Mouse (Mus musculus): ENCODE measurements around the gene Pym1.

DNA sequence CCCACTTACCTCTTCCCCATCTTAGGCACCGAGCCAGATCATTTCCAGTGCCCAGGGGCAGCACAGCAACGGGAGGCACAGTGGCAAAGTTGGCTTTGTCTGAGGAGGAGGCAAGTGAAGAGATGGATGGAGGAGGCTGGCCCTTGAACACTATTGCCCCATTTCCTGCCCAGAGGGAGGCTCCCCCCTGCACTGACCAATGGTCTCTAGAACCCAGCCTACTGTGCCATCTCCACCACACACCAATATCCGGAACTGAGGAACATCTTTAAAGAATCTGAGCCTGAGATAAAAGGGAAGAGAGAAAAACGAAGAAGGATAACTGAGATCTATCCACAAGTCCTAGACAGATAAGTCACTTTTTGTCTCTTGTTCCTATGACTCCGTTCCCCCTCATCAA lies 19.6 kb upstream of the Pym1 start:
- TF ChIP-seq CTCF (IDR thresholded peaks at IDR 0.05; ENCODE audit: low read depth, low read length) (no peak), POLR2A (IDR thresholded peaks at IDR 0.05; ENCODE audit: borderline replicate concordance, low read depth, low read length) (no peak)

Measured in bone marrow macrophage, adult 2 months (primary cell).